Mouse (Mus musculus): ENCODE data around the gene Chrm3.
A peak's percentile ranks its signal among the peaks of the same experiment; 100 is the strongest.

Chrm3 gene

DNA sequence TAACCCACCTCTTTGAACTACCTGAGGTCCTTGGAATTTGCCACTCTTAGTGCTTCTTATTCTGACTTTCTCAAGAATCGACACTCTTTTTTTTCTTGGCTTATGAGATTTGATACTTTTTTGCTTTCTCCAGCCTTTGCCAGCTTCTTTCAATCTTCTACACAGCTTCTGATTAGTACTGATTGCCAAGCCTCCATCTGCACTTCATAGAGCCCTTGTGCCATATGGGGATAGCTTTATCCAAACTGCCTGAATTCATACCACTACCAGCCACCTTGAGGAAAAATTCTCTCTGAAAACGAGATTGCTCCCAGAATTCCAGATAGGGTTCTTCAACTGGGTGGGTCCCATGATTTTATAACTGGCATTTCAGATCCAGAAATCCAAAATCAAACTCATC is 368.0 kb downstream of the Chrm3 start:
- DNase-seq (ENCODE audit: low spot score in 2 of 2) = no peak

DNA sequence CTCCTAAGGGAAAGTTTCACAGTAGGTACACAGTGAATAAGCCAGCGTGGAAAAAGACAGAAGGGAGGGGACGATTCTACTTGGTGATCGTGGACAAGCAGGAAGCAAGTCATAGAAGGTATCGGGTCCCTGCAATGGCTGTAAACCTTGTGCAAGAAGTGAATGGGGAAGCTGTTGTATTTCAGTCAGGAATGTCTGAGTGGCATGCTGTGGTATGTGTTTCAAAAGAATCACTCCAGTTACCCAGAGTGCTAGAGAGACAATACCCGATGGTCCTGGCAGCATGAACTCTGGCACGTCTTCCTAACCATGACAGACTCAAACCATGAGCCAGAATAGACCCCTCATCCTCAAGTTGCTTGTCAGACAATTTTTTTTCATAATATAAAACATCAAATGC is 375.0 kb downstream of the Chrm3 start:
- no peak for DNase-seq (ENCODE audit: low spot score in 2 of 2)

DNA sequence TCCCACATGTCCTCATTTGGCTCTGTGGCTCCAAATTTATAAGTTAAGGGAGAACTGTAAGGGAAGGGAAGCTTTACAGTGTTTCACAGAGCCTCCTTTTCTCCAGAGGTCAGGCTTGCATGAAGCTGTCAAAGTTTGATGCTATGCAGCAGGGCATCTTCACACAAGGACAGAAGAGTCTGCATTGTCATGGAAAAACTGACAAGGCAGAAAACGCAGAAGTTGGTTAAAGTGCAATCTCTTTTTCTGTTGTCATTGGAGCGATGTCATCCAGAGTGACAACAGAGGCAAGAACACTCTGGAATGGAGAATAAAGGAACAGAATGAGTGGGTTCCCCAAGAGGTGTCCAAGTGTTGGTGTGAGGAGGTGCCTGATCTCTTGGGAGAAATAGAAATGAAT is 377.4 kb downstream of the Chrm3 start:
- no peak for DNase-seq (ENCODE audit: low spot score in 2 of 2)

DNA sequence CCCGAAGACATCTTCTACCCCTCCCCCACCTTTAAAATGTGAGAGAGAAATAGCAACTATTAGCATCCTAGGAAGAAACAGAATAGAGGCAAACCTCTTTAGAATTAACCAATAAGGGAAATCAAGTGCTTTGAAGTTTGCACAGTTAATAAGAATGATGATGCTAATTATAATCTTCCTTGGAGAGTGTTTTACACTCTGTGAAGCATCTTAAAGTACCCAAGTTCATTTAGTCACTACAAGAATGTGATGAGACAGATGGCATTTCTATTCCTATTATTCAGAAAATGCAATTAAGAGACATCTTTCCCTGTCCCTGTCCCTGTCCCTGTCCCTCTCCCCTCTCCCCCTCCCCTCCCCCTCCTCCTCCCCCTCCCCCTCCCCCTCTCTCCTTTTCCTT is 382.9 kb downstream of the Chrm3 start:
- DNase-seq (ENCODE audit: low spot score in 2 of 2) = no peak

DNA sequence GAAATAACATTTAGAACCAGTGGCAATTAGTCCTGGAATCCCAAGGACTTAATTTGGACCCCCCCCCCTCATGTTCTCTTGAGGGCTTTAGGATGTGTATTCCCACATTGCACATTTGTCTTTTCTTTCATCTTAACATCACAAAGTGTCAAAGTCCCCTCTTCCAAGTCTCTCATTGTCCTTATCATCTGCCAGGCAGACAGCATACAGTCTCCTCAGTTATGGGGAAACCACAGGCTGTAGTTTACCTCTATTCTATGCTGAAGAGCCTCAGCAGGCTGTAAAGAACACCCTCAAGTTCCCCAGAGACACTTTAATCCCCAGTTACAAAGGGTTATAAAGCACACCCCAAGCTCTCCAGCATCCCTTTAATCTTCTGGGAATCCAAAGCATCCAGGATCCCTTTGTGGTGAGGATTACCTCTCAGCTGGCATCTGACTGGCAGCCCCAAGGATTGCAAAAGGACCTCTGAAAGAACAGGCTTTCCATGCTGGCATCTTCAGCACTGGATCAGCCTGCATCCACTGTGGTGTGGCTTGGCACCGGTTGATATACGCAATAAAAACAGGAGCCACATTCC is 386.8 kb downstream of the Chrm3 start:
- DNase-seq (ENCODE audit: low spot score in 2 of 2) = peak in 1 of 2 experiments; percentile 2

DNA sequence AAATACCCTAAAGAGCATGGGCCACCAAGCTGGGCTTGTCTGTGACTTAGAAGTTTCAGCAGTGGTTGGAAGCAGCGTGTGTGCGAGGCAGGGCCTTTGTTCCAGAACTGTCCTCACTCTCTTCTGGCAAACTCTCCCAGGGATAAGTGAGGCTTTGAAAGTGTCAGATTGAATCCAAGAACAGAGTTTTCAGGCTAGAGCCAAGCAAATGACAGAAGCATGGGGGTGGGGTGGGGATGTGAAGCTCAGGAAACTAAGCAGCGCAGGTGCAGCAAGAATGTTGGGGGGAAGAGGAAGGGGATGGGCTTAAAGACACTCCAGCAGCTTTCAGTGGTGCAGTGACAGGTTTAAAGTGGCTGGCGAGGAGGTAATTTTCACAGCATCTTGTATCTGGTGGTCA is 388.8 kb downstream of the Chrm3 start:
- no peak for DNase-seq (ENCODE audit: low spot score in 2 of 2)

DNA sequence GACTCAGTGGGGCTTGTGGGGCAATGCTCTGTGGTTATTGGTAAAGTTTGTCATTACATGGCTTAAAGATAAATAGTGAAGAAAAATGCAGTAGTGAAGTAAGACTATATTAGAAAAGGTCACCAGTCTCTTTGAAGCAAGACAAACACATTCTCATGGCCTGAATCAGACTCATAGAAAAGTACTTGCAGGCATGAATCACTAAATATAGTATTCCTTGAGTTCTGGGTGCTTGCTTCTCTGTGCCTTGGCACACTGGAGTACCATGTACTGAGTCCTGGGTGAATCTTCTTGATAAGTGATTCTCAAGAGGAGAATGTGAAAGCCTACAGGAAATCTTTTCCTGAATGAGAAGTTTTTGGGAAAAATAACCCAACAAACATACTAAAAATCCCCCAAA is 408.0 kb downstream of the Chrm3 start:
- DNase-seq (ENCODE audit: low spot score in 2 of 2) = no peak

DNA sequence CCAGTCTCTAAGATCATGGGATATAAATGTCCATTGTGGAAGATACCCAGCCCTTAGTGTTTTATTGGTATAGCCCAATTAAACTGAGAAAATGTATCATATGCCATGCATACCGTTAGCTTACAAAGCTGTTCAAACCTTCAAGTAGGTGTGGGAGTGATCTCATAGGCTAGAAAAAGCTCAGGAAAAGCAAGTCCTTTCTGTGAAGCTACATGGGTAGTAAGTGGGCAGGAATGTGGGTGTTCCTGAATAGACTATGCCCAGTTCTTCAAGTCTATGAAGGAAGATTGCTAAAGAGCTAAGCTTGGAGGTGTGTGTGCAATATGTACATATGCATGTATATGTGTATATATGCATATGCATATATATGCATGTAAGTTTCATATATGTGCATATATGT is 409.3 kb downstream of the Chrm3 start:
- no peak for DNase-seq (ENCODE audit: low spot score in 2 of 2)

DNA sequence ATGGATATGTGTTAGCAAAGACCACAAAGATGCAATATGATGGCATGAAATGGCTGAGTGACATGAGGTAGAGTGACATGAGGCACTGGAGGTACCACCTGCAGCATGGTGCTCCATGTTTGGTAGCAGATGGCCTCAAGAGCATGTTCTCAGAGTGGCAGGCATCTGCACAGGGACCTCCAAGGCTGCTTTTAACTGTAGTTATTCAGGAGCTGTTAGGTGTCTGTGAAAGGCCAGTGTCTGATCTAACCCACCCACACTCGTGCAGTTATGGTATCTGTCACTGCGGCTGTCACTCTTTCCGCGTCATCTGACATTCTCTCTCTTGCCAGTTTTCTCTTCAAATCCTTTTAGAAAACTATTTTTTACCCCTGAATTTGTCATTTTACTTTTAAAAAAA is 411.6 kb downstream of the Chrm3 start:
- DNase-seq (ENCODE audit: low spot score in 2 of 2) = no peak

DNA sequence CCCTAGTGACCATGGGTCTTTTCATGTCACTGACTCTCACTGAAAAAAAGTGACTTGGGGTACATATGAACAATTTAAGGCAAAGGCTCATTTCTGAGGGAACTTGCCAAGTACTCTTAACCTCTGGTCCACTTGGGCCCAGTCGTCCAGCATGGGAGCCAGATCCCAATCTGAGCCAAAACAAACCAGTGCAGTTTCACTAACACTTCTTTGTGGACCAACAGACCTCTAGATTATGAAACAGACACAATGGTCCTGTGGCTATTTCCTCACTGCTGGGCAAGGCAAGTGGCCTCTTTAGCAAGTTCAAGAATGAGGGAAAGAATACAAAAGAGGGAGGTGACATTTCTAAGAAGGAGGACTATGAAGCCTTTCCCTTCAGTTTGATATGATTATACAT is 420.5 kb downstream of the Chrm3 start:
- DNase-seq (ENCODE audit: low spot score in 2 of 2) = no peak

DNA sequence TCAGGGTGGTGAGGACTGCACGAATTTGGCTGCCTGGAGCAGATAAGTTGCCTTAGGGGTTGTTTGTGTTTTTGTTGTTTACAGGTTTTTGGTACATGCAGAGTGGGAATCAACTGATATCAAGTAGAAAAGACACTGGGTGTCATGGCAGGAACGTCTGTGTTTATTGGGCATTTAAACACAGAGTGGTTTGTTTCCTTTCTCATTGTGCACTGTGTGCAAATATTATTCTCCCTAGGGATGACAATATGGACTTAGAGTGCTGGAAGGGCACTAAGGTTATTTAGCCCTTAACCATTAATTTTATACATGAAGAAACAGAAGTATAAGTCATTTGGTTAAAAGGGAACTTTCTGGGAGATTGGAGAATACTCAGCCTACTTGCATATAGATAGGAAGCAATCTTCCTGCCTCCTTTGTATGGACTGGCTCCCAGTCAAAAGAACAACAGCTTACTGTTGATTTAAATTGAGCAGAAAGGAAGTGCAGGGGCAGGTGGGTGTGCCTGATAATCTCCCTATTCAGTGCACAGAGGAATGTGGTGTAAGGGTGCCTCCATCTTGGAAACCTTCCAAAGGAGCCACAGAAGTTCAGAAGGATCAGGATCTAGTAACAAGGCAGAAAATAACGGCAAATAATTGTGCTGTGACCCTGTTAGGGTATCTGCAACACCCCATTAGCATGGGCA is 421.7 kb downstream of the Chrm3 start:
- DNase-seq (ENCODE audit: low spot score in 2 of 2) = no peak

DNA sequence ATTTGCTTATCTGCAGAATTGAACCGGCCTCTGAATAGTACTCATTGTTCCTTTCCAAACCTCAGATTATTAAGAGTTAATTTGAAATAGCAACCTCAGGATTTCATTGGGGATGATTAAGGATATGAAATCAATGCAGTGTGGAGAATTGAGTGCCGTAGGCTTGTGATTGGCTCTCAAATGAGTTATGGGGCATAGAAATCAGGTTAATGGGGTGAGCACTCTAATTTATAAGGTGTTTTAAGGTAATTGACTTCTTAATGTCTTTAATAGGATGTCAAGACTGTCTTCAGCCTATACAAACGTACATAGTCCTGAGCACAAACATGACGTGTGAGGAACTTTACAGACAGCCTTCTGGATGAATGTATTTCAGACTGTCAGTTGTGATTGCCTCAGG is 427.9 kb downstream of the Chrm3 start:
- no peak for DNase-seq (ENCODE audit: low spot score in 2 of 2)

DNA sequence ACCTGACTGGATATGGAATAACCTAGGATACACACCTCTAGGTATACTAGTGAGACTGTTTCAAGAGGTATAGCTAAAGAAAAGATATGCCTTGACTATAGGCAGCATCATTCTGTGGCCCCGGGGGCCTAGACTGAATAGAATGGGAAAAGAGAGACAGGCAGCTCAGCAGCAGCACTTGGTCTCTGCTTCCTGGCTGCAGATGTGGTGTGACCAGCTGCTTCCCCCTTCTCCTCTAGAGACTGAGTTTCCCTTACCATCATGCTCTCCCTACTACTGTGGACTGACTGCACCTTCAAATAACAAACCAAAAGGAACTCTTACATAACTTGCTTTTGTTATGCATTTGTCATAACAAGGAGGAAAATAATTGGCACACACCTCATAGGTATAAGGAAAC is 430.0 kb downstream of the Chrm3 start:
- DNase-seq (ENCODE audit: low spot score in 2 of 2) = no peak

DNA sequence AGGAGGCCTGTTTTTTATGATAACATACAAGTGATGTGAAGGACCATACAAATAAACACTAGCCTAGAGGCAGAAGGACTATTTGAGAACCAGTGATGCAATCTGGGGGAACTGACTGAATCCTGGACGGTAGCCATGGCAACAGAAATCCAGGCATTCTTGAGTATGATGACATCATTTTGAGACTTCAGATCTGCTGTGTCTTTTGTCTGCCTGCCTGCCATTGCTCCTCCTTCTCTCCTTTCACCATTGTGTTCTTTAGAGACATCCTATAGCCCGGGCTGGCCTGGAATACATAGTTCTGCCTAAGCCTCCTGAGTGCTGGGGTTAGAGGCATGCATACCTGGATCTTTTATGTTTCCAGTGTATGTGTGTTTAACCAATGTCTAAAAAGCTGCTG is 430.7 kb downstream of the Chrm3 start:
- no peak for DNase-seq (ENCODE audit: low spot score in 2 of 2)

DNA sequence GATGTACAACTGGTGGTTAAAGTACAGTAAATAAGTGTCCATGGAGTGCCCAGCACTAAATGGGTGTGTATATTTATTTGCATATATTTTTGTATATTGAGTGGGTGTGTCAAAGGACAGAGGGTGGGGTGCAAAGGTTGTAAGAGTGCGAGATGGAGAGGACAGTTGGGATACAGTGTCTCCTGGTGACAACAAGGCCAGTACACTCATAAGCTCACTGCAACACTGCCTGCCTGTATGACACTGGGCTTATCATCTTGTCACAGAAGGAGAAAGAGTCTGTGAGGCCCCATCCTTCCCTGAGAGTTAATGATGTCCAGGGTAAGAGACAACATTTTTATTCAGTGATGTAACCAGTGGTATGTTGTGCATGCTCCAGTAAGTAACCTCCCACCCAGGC is 439.5 kb downstream of the Chrm3 start:
- DNase-seq (ENCODE audit: low spot score in 2 of 2) = no peak

DNA sequence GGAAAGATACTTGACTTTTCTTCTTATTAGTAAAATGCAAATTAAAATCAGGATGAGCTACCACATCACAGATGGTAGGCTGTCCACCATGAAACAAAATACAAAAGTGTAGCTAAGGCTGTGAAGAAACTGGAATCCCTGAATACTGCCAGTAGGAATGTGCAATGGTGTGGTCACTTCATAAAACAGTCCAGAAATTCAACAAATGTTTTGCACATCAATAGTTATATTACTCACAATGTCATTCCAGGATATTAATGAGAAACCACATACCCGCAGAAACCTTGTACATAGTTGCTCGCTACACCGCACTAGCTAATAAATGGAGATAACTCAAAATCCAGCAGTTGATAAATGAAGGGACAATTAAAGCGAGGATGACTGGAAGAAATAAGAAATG is 447.9 kb downstream of the Chrm3 start:
- no peak for DNase-seq (ENCODE audit: low spot score in 2 of 2)

DNA sequence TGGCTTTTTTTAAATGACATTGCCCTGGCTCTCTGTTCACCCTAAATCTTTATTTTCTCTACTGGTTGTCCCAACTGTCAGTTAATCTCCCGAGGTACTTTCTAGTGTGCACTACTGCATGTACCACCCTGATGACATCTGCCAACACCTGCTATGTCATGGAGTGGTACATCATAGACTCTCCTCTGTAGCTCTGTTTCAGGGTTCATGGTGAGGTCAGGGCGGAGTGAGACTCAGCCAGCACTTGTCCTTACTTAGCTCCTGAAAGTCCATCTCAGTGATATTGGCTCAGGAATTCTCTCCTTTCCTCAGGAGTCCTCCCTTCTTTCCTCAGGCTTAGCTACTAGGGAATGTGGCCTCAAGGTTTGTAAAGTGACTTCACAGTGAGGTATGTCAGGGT is 451.9 kb downstream of the Chrm3 start:
- no peak for DNase-seq (ENCODE audit: low spot score in 2 of 2)

DNA sequence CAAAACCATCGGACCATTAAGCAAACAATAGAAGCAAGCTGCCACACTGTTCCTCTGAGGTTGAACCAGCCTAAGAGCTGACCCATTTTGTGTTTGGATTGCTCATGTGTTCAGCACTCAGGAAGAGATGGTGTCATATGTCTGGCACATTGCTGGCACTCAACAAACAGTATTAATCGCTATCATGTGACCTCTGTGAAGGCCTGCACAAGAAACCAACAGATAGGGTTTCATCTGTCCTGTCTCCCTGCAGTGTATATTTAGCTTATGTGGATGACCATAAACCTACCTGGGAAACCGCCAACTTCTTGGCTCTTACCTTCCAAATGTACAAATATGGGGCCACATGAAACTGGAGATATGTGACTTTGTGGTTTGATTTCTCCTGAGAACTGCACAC is 453.4 kb downstream of the Chrm3 start:
- no peak for DNase-seq (ENCODE audit: low spot score in 2 of 2)

DNA sequence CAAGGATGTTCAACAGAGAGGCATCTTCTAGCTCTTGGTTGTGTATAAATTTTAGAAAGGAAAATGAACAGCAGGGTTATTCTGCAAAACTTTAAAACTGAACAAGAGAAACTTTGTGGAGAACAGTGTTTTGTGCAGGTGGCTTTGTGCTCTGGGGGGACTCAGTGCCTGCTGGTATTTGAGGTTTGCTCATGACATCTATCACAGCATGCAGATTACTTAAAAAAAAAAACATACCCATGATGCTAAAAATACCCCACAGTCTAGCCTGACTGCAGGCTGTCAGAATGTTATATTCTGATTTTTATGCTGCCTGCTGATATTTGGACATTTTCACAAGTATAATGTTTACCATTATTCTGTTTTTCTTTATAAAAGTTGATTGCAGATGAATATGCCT is 456.2 kb downstream of the Chrm3 start:
- DNase-seq (ENCODE audit: low spot score in 2 of 2) = no peak

DNA sequence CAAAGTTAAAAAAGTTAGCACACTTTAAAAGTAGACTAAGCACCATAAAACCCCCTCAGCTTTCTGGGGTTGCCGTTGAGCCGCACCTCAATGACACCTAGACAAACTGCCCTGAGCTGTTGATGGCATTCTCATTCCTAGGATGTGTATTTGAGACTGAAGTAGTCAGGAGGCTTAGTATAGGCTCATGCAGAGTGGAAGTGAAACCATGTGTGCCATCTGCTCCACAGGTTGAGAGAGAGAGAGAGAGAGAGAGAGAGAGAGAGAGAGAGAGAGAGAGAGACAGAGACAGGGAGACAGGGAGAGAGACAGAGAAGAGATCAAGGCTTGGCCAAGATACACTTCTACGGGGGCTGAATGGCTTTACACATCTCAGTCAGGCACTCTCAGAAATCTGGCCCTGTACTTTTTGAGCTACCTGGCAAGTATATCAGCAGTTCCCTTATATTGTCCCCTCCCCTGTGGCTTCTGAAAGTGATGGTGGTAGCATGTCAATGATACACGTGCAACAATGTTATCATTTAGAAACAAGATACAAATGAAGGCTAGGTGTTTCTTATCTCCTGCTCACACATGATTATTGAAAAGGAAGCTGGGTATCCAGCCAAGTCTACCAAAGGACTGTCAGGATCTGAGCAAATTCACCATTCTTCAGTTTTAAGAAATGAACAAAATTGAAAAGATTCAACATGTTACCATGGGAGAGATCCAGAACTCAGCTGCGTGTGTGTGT is 459.8 kb downstream of the Chrm3 start:
- DNase-seq (ENCODE audit: low spot score in 2 of 2) = no peak

DNA sequence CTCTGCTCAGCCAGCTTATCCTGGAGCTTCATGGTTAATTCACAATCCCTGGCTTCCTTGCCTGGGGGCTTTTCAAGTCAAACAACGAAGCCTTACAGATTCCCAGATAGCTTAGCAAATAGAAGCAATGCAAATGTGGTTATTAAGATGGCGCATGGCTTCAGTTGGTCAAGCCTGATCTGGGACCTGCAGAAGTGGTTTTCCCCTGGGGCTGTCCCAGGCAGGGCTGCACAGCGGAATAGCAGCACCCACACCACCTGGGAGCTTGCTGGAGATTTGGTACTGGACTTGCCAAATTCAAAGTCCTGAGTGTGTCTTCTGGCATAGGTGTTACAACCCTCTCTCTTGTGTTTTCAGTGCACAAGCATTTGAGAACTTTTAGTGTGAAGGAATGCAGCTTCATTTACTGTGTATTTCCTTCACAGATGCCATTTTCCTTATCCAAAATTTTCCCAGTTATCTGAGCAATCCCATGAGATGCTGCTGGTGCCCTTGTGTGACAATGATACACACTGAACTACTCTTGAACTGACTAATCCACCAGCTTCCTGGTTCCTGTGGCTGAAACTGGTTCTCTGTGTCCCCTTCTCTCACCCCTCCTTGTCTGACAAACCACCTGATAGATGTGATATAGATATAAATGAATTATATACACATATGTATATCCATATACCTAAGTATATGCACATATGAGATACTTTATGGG is 461.8 kb downstream of the Chrm3 start:
- no peak for DNase-seq (ENCODE audit: low spot score in 2 of 2)

DNA sequence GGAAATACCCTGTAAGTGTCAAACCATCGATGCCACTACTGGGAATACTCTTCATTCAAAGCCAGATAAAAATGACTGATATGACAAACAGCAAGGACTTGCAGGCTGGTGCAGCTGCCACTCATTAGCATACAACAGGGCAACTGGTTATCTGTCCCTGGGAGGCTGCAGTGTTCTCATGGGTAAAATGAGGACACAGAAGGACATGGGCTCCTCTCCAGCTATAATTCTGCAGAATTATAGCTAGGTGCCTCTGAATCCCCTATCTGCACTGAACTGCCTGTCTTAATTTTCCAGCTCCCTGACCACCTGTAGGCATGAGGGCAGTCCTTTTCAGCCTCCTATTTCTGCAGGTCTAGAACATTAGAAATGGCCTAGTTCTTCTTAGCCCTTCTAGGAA is 463.4 kb downstream of the Chrm3 start:
- no peak for DNase-seq (ENCODE audit: low spot score in 2 of 2)
